Mouse (Mus musculus) forebrain, embryonic 10.5 days (tissue): ENCODE measurements around the gene Peak1. TPM values are rescaled to one million over a fixed set of nuclear protein-coding genes. Genes with fewer than 3 reads are reported as not detected.

Experiments
- DNase-seq: peaks from one replicate; pipeline ENCODE4 v3.0.0-alpha.2; 2017; ENCODE audit warnings: low spot score; ENCODE audit errors: extremely low spot score
- H3K27ac ChIP-seq: fragments of 300-500 bp; sonication (generic); 2 replicates; pipeline ENCODE4 v1.5.1; 2016; ENCODE audit warnings: mild to moderate bottlenecking
- H3K27me3 ChIP-seq: fragments of 300-500 bp; sonication (generic); 2 replicates; pipeline ENCODE4 v1.6.1; 2016; ENCODE audit warnings: mild to moderate bottlenecking; ENCODE audit not compliant: poor library complexity, severe bottlenecking
- H3K36me3 ChIP-seq: fragments of 300-500 bp; sonication (generic); replicated peaks from 2 replicates; pipeline ENCODE4 v1.6.1; 2016; ENCODE audit warnings: mild to moderate bottlenecking, moderate library complexity
- H3K4me1 ChIP-seq: fragments of 300-500 bp; sonication (generic); 2 replicates; pipeline ENCODE4 v1.6.1; 2016
- H3K4me3 ChIP-seq: fragments of 300-500 bp; sonication (generic); 2 replicates; pipeline ENCODE4 v1.5.1; 2016; ENCODE audit warnings: mild to moderate bottlenecking, moderate library complexity
- H3K9me3 ChIP-seq: fragments of 300-500 bp; sonication (generic); 2 replicates; pipeline ENCODE4 v1.6.1; 2016; ENCODE audit warnings: mild to moderate bottlenecking, moderate library complexity
- WGBS: fragments of 180-500 bp; shearing (Covaris S2); methylation state at CpG from one replicate; pipeline ENCODE4 v1.1.7; 2016; 5-methylcytosine and 5-hydroxymethylcytosine counted together
- polyA plus RNA-seq: library from polyadenylated mRNA; unstranded; fragments of >200 nt; fragmentation: Nextera tagmentation; extraction: Ambion mirVana; gene quantifications from 2 replicates; pipeline ENCODE4 v1.2.1, GENCODE M21; 2016

The Peak1 gene
- polyA plus RNA-seq, 1 experiment from 2014 or later = 4.3 TPM

GRCm38 (mm10) chr9:56272247-56272598 lies 145.6 kb downstream of the Peak1 start:
- no peak for DNase-seq
- Histone ChIP-seq H3K9me3 (no peaks in the 10 kb centered on the region), H3K27ac (no peak overlapping the region), H3K27me3 (no peaks in the 10 kb centered on the region), H3K4me3 (no peak overlapping the region), H3K4me1 (no peaks in the 10 kb centered on the region), H3K36me3 (no peaks in the 10 kb centered on the region)
- 92% methylated on average over 2 of the region's 2 CpGs for WGBS

- Histone ChIP-seq H3K4me1 (no peaks in the 10 kb centered on the region), H3K4me3 (no peak overlapping the region), H3K9me3 (no peaks in the 10 kb centered on the region), H3K36me3 (no peaks in the 10 kb centered on the region), H3K27me3 (no peaks in the 10 kb centered on the region), H3K27ac (no peak overlapping the region)
- no peak for DNase-seq
- 90% methylated on average over 21 of the region's 21 CpGs for WGBS
Observed at GRCm38 (mm10) chr9:56271326-56272246, 146.3 kb downstream of the Peak1 start.

- Histone ChIP-seq H3K4me1 (no peaks in the 10 kb centered on the region), H3K36me3 (no peaks in the 10 kb centered on the region), H3K27me3 (no peaks in the 10 kb centered on the region), H3K27ac (no peak overlapping the region), H3K9me3 (no peaks in the 10 kb centered on the region), H3K4me3 (no peak overlapping the region)
- WGBS = 86% methylated on average over 3 of the region's 3 CpGs
- no peak for DNase-seq
Observed at GRCm38 (mm10) chr9:56269101-56269500, 148.8 kb downstream of the Peak1 start.

- Histone ChIP-seq H3K9me3 (no peaks in the 10 kb centered on the region), H3K4me3 (no peak overlapping the region), H3K36me3 (no peaks in the 10 kb centered on the region), H3K27me3 (no peaks in the 10 kb centered on the region), H3K4me1 (no peaks in the 10 kb centered on the region), H3K27ac (no peak overlapping the region)
- WGBS = 92% methylated on average over 7 of the region's 7 CpGs
- DNase-seq = no peak
Observed at GRCm38 (mm10) chr9:56266200-56266815, 151.6 kb downstream of the Peak1 start.

- Histone ChIP-seq H3K9me3 (peaks cover under 1% of the 10 kb centered on the region), H3K36me3 (no peaks in the 10 kb centered on the region), H3K27me3 (no peaks in the 10 kb centered on the region), H3K4me3 (no peak overlapping the region), H3K4me1 (no peaks in the 10 kb centered on the region), H3K27ac (no peak overlapping the region)
- no peak for DNase-seq
- 84% methylated on average over 5 of the region's 5 CpGs for WGBS
Observed at GRCm38 (mm10) chr9:56265460-56266199, 152.2 kb downstream of the Peak1 start.

- H3K27ac ChIP-seq = no peak overlapping the region
Observed at GRCm38 (mm10) chr9:56265022-56265360, 152.9 kb downstream of the Peak1 start.

GRCm38 (mm10) chr9:56264308-56265021 lies 153.4 kb downstream of the Peak1 start:
- Histone ChIP-seq H3K9me3 (peaks cover 6% of the 10 kb centered on the region), H3K27me3 (no peaks in the 10 kb centered on the region), H3K4me1 (no peaks in the 10 kb centered on the region), H3K27ac (no peak overlapping the region), H3K36me3 (peaks cover 2% of the 10 kb centered on the region), H3K4me3 (no peak overlapping the region)
- 82% methylated on average over 7 of the region's 7 CpGs for WGBS
- no peak for DNase-seq

More at GRCm38 (mm10) chr9:56265022-56265360, 152.9 kb downstream of the Peak1 start:
- no peak for DNase-seq
- H3K36me3 ChIP-seq = no peaks in the 10 kb centered on the region; the same call in 1 of the 2 replicates
- no peaks in the 10 kb centered on the region for H3K4me1 ChIP-seq
- WGBS = 81% methylated on average over 8 of the region's 8 CpGs
- H3K4me3 ChIP-seq = no peak overlapping the region
- peaks cover 6% of the 10 kb centered on the region for H3K9me3 ChIP-seq
- H3K27me3 ChIP-seq = no peaks in the 10 kb centered on the region

GRCm38 (mm10) chr9:56263055-56263454 lies 154.8 kb downstream of the Peak1 start:
- H3K27me3 ChIP-seq = no peaks in the 10 kb centered on the region
- peaks cover 11% of the 10 kb centered on the region for H3K36me3 ChIP-seq
- H3K9me3 ChIP-seq = peaks cover 6% of the 10 kb centered on the region
- H3K27ac ChIP-seq = no peak overlapping the region
- no peak for DNase-seq
- H3K4me1 ChIP-seq = no peaks in the 10 kb centered on the region
- 94% methylated on average over 1 of the region's 1 CpGs for WGBS
- H3K4me3 ChIP-seq = no peak overlapping the region

- Histone ChIP-seq H3K9me3 (peaks cover 6% of the 10 kb centered on the region), H3K27ac (no peak overlapping the region), H3K4me1 (no peaks in the 10 kb centered on the region), H3K27me3 (no peaks in the 10 kb centered on the region), H3K36me3 (peaks cover 15% of the 10 kb centered on the region), H3K4me3 (no peak overlapping the region)
- WGBS = 93% methylated on average over 14 of the region's 14 CpGs
- DNase-seq = no peak
Observed at GRCm38 (mm10) chr9:56260495-56261136, 157.3 kb downstream of the Peak1 start.

GRCm38 (mm10) chr9:56259790-56260494 lies 157.9 kb downstream of the Peak1 start:
- Histone ChIP-seq H3K4me1 (no peaks in the 10 kb centered on the region), H3K36me3 (peaks cover 15% of the 10 kb centered on the region), H3K9me3 (peaks cover 6% of the 10 kb centered on the region), H3K27ac (no peak overlapping the region), H3K4me3 (no peak overlapping the region), H3K27me3 (no peaks in the 10 kb centered on the region)
- 94% methylated on average over 22 of the region's 22 CpGs for WGBS
- no peak for DNase-seq

- Histone ChIP-seq H3K27me3 (no peaks in the 10 kb centered on the region), H3K27ac (no peak overlapping the region), H3K36me3 (peaks cover 15% of the 10 kb centered on the region), H3K4me1 (no peaks in the 10 kb centered on the region), H3K4me3 (no peak overlapping the region), H3K9me3 (peaks cover 6% of the 10 kb centered on the region)
- no peak for DNase-seq
- 94% methylated on average over 10 of the region's 10 CpGs for WGBS
Observed at GRCm38 (mm10) chr9:56258261-56258790, 159.5 kb downstream of the Peak1 start.
